Mouse (Mus musculus) lung, postnatal 0 days (tissue): ENCODE results near the gene Enthd1. TPM values are rescaled to one million over a fixed set of nuclear protein-coding genes. Genes with fewer than 3 reads are reported as not detected.

Experiments
- ATAC-seq: fragments of 200-750 bp; cut with Nextera tagmentation; 2 replicates; pipeline ENCODE4 v1.8.0; 2017; ENCODE audit warnings: moderate library complexity
- DNase-seq: peaks from one replicate; pipeline ENCODE4 v3.0.0-alpha.2; 2016; ENCODE audit warnings: low spot score
- H3K27ac ChIP-seq: fragments of 300-500 bp; sonication (generic); 2 replicates; pipeline ENCODE4 v1.5.1; 2014; ENCODE audit warnings: antibody characterized with exemption, mild to moderate bottlenecking, low read length, mixed read lengths
- H3K27me3 ChIP-seq: fragments of 300-500 bp; sonication (generic); replicated peaks from 2 replicates; pipeline ENCODE4 v1.6.1; 2014; ENCODE audit warnings: low read length, mixed read lengths; ENCODE audit not compliant: insufficient read depth
- H3K36me3 ChIP-seq: fragments of 300-500 bp; sonication (generic); 2 replicates; pipeline ENCODE4 v1.6.1; 2014; ENCODE audit warnings: low read length, mixed read lengths; ENCODE audit not compliant: insufficient read depth
- H3K4me1 ChIP-seq: fragments of 300-500 bp; sonication (generic); 2 replicates; pipeline ENCODE4 v1.6.1; 2014; ENCODE audit warnings: antibody characterized with exemption, low read depth, low read length, mixed read lengths; ENCODE audit not compliant: insufficient read depth
- H3K4me2 ChIP-seq: fragments of 300-500 bp; sonication (generic); replicated peaks from 2 replicates; pipeline ENCODE4 v1.6.1; 2014; ENCODE audit warnings: low read depth, mild to moderate bottlenecking, low read length, moderate library complexity, mixed read lengths
- H3K4me3 ChIP-seq: fragments of 300-500 bp; sonication (generic); 2 replicates; pipeline ENCODE4 v1.5.1; 2014; ENCODE audit warnings: low read depth, low read length
- H3K9ac ChIP-seq: fragments of 300-500 bp; sonication (generic); replicated peaks from 2 replicates; pipeline ENCODE4 v1.6.1; 2014; ENCODE audit warnings: low read depth, mild to moderate bottlenecking
- H3K9me3 ChIP-seq: fragments of 300-500 bp; sonication (generic); 2 replicates; pipeline ENCODE4 v1.6.1; 2016; ENCODE audit warnings: low read length, mixed read lengths
- CTCF ChIP-seq: IDR thresholded peaks from 2 replicates; pipeline ENCODE4 v1.5.1; 2016; ENCODE audit warnings: antibody characterized with exemption, mild to moderate bottlenecking
- EP300 ChIP-seq: IDR thresholded peaks from 2 replicates; pipeline ENCODE4 v1.6.1; 2016; ENCODE audit warnings: antibody characterized with exemption, mild to moderate bottlenecking, control low read depth
- WGBS: fragments of 180-500 bp; shearing (Covaris S2); extraction: QIAGEN DNeasy Blood & Tissue Kit; methylation state at CpG from one replicate; pipeline ENCODE4 v1.1.7; 2014; 5-methylcytosine and 5-hydroxymethylcytosine counted together
- polyA plus RNA-seq: library from polyadenylated mRNA; unstranded; fragments of >200 nt; fragmentation: Nextera tagmentation; extraction: Ambion mirVana; gene quantifications from 2 replicates; pipeline ENCODE4 v1.2.1, GENCODE M21; 2015

The Enthd1 gene
- polyA plus RNA-seq, 1 experiment from 2014 or later, result not detected

DNA sequence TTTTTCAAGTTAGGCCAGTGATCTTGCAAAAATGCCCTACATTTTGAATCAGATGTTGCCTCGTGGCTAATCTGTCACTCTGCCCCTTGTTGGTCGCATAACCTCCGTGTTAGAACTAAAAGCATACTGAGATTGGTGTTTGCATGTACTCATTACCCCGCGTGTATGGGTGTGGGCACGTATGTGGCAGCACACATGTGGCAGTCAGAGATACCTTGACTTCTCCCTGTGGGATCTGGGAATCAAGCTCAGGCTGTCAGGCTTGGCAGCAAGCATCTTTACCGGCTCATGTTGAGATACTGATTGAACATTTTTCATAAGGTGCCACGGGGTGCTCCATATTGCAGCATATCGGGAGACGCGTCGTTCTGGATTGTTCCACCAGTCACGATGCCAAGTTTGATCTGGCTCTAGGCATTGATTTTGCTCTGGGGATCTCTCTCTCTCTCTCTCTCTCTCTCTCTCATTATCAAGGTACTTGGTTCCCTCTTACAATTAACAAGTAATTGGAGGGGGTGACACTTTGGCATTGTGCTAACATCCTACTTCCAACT, 10.9 kb upstream of the Enthd1 start:
- Histone ChIP-seq H3K36me3 (no peaks in the 10 kb centered on the region), H3K4me1 (no peaks in the 10 kb centered on the region), H3K9me3 (no peaks in the 10 kb centered on the region), H3K4me3 (no peak overlapping the region), H3K27ac (no peak overlapping the region), H3K4me2 (no peak overlapping the region), H3K27me3 (0 out of 2 replicates have a peak, but pooled peaks cover 3% of the 10 kb centered on the region), H3K9ac (no peak overlapping the region)
- ATAC-seq (no peak), DNase-seq (no peak)
- TF ChIP-seq CTCF, result no peak
- TF ChIP-seq EP300, result no peak
- 87% methylated on average over 13 of the region's 13 CpGs for WGBS

DNA sequence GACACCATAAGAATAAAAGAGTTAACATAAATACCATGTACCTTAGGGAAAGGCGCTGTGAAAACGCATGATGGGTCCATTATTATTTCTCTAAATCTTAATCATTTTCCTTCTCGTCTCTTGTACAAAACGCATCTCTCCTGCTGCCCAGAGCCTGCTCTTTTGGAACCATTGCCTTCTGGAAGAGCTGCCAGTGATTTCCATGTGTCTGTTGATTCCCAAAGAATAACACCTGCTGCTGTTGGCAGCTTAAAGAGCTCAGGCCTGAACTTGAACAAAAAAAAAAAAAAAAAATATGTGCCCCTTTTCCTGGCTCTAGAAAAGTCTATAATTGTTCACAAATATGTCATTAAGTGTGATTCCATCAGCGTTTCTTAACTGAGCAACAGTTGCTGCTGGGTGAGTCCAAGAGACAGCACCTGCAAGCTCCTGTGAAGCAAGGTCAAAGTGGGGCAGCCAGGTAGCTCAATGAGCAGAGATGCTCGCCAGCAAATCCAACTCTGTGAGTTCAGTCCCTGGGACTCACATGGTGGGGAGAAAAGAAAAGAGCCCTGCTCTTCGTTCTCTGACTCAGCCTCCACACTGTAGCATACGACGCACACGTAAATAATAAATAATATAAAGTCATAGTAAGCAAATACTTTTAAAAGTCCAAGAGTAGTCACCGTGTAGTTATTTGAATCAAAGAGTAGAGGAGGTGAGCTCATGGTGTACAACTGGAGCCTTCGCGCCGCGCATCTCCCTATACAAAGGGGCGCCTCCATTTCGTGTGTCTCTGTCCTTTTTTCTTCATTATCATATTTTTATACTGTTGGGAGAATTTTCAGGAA, 9.5 kb upstream of the Enthd1 start:
- TF ChIP-seq CTCF (no peak), EP300 (no peak)
- Histone ChIP-seq H3K9ac (no peak overlapping the region), H3K27ac (no peak overlapping the region), H3K9me3 (no peaks in the 10 kb centered on the region), H3K4me3 (no peak overlapping the region), H3K4me1 (no peaks in the 10 kb centered on the region), H3K27me3 (0 out of 2 replicates have a peak, but pooled peaks cover 3% of the 10 kb centered on the region), H3K36me3 (no peaks in the 10 kb centered on the region), H3K4me2 (no peak overlapping the region)
- DNase-seq (no peak), ATAC-seq (no peak)
- WGBS, result 88% methylated on average over 17 of the region's 17 CpGs

DNA sequence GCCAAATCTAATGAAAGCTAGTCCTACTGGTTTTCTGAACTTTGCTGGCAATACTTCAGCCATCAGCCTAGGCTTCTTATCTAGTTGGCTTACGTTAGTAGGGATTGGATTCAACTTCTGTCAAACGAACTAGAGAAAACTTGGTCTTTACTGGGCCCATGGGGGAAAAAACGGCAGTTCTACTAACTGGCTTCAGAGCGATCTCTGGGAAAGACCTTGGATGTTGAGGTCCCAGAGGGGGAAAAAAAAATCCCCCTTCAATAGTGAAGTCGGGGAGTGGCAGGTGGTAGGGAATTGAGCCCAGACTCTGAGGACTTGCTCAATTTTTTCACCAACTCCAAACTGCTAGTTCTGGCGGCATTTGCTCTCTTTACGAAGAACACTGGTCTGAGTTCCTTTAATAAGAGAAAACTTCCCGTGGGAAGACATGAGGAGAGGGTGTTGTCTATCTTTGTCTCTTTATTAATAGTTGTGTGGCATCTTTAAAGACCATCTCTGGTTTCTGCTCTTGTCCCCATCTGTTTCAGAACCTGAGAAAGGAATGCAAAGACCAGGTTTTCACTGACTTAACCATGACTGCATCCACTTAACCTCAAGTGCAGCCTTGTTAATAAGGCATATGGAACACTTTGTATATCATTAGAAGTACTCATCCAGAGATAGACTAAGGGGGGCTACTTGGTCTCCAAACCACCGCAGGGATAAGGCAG, 8.0 kb upstream of the Enthd1 start:
- Histone ChIP-seq H3K9ac (no peak overlapping the region), H3K9me3 (no peaks in the 10 kb centered on the region), H3K4me3 (no peak overlapping the region), H3K27ac (no peak overlapping the region), H3K27me3 (0 out of 2 replicates have a peak, but pooled peaks cover 3% of the 10 kb centered on the region), H3K36me3 (no peaks in the 10 kb centered on the region), H3K4me1 (no peaks in the 10 kb centered on the region), H3K4me2 (no peak overlapping the region)
- no peak for TF ChIP-seq CTCF
- TF ChIP-seq EP300, result no peak
- ATAC-seq, result no peak
- WGBS, result 71% methylated on average over 9 of the region's 9 CpGs
- DNase-seq, result no peak

DNA sequence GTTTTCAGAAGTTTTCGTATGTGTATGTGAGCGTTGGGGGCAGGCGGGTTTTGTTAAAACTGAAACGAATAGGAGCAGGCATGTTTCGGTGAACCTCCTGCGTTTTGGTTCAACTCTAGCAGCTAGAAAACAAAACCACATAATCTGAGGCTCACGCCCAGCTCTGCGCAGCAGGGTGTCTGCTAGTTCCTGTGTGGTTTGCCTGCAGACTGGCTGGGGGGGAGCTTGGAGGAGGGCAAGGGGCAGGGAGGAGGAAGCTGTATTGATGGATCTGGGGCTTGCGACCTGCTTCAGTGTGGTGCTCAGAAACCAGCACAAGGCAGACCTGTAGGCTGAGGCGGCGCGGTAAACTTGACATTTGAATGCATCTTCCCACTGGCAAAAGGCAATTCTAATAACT, 7.3 kb upstream of the Enthd1 start, which contains the start of gene Grap2:
Gene Grap2 (plus strand): TSS at position 304 of the 400 bp plus-strand sequence.
- Histone ChIP-seq H3K4me1 (no peaks in the 10 kb centered on the region), H3K4me2 (no peak within 1 kb of the TSS), H3K4me3 (no peak within 1 kb of the TSS), H3K27me3 (0 out of 2 replicates have a peak, but pooled peaks cover 3% of the 10 kb centered on the region), H3K36me3 (no peaks in the 10 kb centered on the region), H3K9ac (no peak within 1 kb of the TSS), H3K9me3 (no peaks in the 10 kb centered on the region), H3K27ac (no peak within 1 kb of the TSS)
- TF ChIP-seq EP300 (no peak), CTCF (no peak)
- DNase-seq, result no peak
- 54% methylated on average over 12 of the region's 12 CpGs for WGBS
- no peak for ATAC-seq

DNA sequence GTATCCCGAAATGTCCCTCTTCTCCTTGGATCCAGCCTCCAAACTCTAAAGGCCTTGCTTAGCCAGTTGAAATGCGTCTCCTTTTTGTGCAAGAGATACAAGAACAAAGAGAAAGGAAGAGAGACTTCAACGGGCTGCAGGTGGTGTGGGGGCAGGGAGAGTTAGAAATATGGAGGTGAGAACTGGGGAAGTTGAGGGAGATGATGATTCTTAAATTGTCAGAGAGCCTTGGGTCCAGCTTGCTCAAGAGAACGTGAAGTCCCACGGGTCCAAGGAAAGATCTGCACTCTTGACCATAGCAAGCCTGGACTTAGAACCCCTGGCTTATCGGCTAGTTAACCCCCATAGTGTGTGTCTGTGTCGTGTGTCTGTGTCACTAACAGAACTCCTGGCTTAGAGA, 6.7 kb upstream of the Enthd1 start:
- WGBS, result 50% methylated on average over 7 of the region's 7 CpGs
- ATAC-seq (no peak), DNase-seq (no peak)
- no peaks in the 10 kb centered on the region for H3K36me3 ChIP-seq
- H3K27me3 ChIP-seq, result no peaks in the 10 kb centered on the region
- H3K4me2 ChIP-seq, result no peak overlapping the region
- TF ChIP-seq CTCF (no peak), EP300 (no peak)
- no peak overlapping the region for H3K27ac ChIP-seq
- H3K4me3 ChIP-seq, result no peak overlapping the region
- H3K9ac ChIP-seq, result no peak overlapping the region
- H3K9me3 ChIP-seq, result no peaks in the 10 kb centered on the region
- H3K4me1 ChIP-seq, result no peaks in the 10 kb centered on the region

DNA sequence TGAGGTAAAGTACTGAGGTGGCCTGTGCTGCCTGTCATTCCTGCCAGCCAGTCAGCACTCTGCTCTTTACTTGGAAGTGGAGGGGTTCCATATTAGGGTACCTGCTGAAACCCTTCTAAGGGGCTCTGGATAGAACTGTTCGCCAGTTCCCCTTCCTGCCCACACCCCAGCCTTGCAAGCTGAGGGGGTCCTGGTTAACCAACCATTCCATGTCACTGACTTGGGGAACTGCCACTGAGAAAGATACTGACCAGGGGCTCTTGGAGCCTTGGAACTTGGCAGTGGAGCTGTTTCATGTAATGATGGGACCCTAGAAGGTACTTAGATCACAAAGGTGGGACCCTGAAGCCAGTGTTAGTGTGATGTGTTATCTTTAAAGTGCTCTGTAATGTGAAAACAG, 5.3 kb upstream of the Enthd1 start:
- Histone ChIP-seq H3K27me3 (no peaks in the 10 kb centered on the region), H3K36me3 (no peaks in the 10 kb centered on the region), H3K4me2 (no peak overlapping the region), H3K4me3 (no peak overlapping the region), H3K4me1 (no peaks in the 10 kb centered on the region), H3K9ac (no peak overlapping the region), H3K27ac (no peak overlapping the region), H3K9me3 (no peaks in the 10 kb centered on the region)
- DNase-seq (no peak), ATAC-seq (no peak)
- TF ChIP-seq CTCF, result no peak
- TF ChIP-seq EP300, result no peak
- 67% methylated on average over 1 of the region's 1 CpGs for WGBS
